Mouse (Mus musculus): ENCODE results near the gene Siah1b. TPM values are rescaled to one million over a fixed set of nuclear protein-coding genes. Genes with fewer than 3 reads are reported as not detected.

Gene Siah1b
- 1 to 10 TPM; 5.7 to 5.8 TPM for total RNA-seq (2021)
- long read RNA-seq, experiment 1, transcript Siah1b-203 (4 exons, 803 nt), result major isoform, 10 of 14 reads
- long read RNA-seq, experiment 1, partial matches to known transcripts, result 2 of 14 reads
- long read RNA-seq, experiment 1, other reads (novel, unspliced or antisense), result 0 of 14 reads
- long read RNA-seq, experiment 2, transcript Siah1b-203 (4 exons, 803 nt), result major isoform, 6 of 7 reads
- long read RNA-seq, experiment 2, partial matches to known transcripts, result 0 of 7 reads
- long read RNA-seq, experiment 2, other reads (novel, unspliced or antisense), result 1 of 7 reads

- intact Hi-C loops (cut with DNase I), result loop anchor here (10.0 kb wide), 1 partner anchor 349 kb away; no protein-coding TSS in a partner anchor
- DNase-seq, result peak; percentile 89
Observed at GRCm38 (mm10) chrX:164076040-164076775, at the start of gene Siah1b. Gene Siah1b, minus strand, starts transcription at chrX:164076493.

- DNase-seq, result no peak
- intact Hi-C loops (cut with DNase I), result no loop called here
Observed at GRCm38 (mm10) chrX:164123942-164124341, 47.6 kb upstream of the Siah1b start.

- no peak for DNase-seq
- intact Hi-C loops (cut with DNase I), result no loop called here
Observed at GRCm38 (mm10) chrX:164113744-164114143, 37.5 kb upstream of the Siah1b start.

DNA sequence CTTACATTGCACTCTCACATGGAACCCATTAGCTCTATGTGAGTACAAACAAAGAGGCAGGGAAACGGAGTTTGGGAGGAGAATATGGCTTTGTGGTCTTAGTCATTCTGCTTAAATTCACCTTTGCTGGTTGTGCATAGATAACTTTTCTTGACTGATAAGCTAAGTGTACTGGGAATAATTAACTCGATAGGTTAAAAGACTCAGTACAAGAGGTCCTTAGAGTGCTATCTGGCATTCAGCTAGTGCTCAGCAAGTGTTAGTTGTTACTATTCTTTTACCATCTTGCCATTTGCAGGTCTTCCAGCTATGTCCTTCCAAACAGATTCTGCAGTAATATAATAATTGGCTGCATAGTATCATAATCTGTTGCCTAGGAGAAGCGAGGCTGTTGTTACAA is 34.9 kb upstream of the Siah1b start:
- intact Hi-C loops (cut with DNase I), result no loop called here
- no peak for DNase-seq

DNA sequence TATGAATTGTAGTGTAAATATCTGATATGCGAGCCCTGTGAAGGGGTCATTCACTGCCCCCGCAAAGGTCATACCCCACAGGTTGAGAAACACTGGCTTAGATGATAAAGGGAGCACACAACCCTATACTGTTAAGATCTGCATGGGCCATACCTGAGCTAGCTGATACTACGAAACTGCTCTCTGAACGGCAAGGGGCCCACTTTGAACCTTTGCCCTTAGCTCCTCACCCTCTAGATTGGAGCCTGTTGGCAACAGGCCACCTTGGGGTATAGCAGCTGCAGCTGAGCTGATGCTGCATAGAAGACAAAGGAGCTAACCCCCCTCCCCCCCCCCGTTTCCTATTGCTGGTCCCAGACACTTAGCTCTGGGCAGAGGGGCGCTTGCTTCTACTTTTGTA is 26.4 kb upstream of the Siah1b start:
- intact Hi-C loops (cut with DNase I), result loop anchor here (5.0 to 10.0 kb wide), 2 partner anchors 75 to 182 kb away; no protein-coding TSS in a partner anchor
- no peak for DNase-seq

DNA sequence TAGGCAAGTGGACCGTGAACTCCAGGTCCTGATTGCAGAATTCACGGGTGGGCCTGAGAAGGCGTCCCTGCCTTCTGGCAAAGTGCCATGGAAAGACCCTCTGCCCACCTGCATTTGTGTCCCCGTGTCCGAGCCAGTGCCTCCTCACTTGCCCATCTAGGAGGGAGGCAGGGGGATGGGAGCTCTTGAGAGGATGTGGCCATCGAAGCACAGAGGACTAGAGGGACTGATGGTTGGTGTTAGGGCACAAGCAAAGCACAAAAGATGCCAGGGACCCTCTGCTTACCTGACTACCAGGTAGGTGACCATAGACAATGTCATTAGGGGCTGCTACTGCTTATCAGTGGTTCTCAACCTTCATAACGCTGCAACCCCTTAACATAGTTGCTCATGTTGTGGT is 25.9 kb upstream of the Siah1b start:
- intact Hi-C loops (cut with DNase I), result loop anchor here (5.0 to 10.0 kb wide), 2 partner anchors 75 to 183 kb away; no protein-coding TSS in a partner anchor
- DNase-seq, result no peak

DNA sequence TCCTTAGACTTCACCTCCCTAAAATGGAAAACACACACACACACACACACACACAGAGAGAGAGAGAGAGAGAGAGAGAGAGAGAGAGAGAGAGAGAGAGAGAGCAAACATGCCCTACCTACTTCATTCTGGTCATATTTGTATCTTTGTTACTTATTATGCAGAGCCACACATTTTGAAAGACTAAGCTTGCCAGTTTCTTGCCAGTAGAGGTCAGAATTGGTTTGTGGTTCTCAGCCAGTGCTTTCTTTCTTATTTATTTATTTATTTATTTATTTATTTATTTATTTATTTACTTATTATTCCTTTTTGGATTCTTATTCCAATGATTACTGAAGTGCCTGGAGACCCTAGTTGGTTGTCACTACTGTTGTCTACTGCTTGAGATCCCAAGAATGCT is 25.2 kb upstream of the Siah1b start:
- DNase-seq, result no peak
- intact Hi-C loops (cut with DNase I), result loop anchor here (5.0 to 10.0 kb wide), 2 partner anchors 76 to 183 kb away; no protein-coding TSS in a partner anchor

GRCm38 (mm10) chrX:164095838-164096237 is 19.5 kb upstream of the Siah1b start:
- intact Hi-C loops (cut with DNase I), result no loop called here
- no peak for DNase-seq

- intact Hi-C loops (cut with DNase I), result no loop called here
- no peak for DNase-seq
Observed at GRCm38 (mm10) chrX:164093435-164093834, 17.1 kb upstream of the Siah1b start.

DNA sequence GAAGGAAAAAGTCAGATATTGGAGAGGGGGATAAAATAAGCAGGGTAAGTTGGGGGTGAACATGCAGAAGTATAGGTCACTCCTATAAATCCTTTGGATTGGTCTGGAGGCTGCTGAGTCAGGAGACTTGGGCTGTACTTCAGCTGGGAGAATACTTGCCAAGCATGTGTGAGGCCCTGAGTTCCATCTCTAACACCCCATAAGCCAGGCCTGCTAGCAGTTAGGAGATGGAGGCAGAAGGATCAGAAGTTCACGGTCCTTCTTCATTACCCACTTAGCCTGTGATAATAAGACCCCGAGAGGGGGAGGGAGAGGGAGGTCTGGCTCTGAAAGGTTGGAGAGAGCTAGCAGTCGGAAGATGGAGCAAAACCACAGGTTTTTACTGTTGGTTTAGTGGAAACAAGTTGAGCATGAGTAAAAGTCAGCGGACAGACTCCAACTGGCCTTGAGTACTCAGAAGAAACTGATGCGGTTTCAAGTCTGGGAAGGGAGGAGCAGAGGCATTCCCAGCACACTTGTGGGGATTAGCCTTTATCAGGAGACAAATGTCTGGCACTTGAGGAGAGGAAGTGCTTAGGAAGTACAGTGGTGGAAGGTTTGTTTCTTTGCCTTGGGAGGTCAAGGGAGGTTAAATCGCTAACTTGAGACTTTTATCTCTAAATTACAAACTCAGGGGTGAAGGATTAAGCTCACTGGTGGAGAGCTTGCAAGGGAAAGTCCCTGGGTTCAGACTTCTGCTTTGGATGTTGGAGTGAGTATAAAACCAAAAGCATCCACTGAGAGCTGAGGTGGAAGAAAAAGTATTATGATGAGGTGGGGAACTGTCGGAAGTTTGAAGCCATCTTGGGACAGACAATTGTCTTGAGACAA is 16.2 kb upstream of the Siah1b start:
- intact Hi-C loops (cut with DNase I), result no loop called here
- DNase-seq, result peak in 1 of 2 experiments; percentile 5

GRCm38 (mm10) chrX:164089916-164090315 is 13.6 kb upstream of the Siah1b start:
- no peak for DNase-seq
- intact Hi-C loops (cut with DNase I), result no loop called here

DNA sequence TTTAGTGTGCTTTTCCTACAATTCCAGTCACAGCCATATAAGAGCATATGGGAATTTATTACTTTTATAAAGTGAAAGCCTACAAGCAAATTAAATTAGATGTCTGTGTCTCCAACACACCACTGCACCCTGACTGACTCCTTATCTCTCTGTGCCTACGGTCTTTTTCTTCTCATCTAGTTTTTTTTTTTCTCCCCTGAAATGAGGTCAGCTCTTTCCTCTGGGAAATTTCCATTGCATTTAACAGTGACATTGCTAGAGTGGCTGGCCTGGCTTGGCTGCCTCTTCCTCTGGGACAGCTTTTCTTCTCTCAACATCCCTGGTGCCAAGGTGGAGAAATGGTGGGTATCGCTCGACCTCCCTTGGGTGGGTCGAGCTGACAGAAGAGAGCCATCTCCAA is 12.3 kb upstream of the Siah1b start, which contains the start of gene Cltrn:
Gene Cltrn, plus strand, starts transcription at position 249 of the 400 bp plus-strand sequence.
- intact Hi-C loops (cut with DNase I), result no loop called here
- DNase-seq, result no peak

- intact Hi-C loops (cut with DNase I), result no loop called here
- DNase-seq, result no peak
Observed at GRCm38 (mm10) chrX:164082030-164082429, 5.7 kb upstream of the Siah1b start.

- DNase-seq, result no peak
- intact Hi-C loops (cut with DNase I), result loop anchor here (5.0 to 10.0 kb wide), 5 partner anchors 62 to 1152 kb away; partner anchors contain the start of gene Zrsr2
Observed at GRCm38 (mm10) chrX:164068968-164069367, 7.3 kb downstream of the Siah1b start.

GRCm38 (mm10) chrX:164066185-164066584 is 10.1 kb downstream of the Siah1b start:
- intact Hi-C loops (cut with DNase I), result loop anchor here (5.0 to 10.0 kb wide), 5 partner anchors 59 to 1149 kb away; partner anchors contain the start of gene Zrsr2
- DNase-seq, result peak; percentile 64 to 81

DNA sequence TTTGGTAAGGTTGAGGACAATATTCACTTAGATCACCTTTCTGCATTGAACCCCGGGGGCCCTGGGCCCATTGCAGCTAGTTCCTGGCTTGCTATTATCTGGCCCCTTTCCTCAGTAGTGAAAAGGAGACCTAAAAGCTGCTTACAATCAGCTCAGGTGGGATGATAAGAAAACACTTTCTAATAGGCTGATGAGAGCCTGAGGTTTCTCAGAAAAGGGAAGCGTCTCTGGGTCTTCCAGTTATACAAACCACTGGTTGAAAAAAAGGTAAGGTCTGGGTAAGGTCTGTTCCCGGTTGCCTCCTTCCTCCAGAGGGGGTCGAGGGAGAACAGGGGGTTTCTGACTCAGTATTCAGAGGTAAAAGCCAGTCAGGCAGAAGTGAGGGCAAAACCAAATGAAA is 17.2 kb downstream of the Siah1b start:
- DNase-seq, result no peak
- intact Hi-C loops (cut with DNase I), result no loop called here

DNA sequence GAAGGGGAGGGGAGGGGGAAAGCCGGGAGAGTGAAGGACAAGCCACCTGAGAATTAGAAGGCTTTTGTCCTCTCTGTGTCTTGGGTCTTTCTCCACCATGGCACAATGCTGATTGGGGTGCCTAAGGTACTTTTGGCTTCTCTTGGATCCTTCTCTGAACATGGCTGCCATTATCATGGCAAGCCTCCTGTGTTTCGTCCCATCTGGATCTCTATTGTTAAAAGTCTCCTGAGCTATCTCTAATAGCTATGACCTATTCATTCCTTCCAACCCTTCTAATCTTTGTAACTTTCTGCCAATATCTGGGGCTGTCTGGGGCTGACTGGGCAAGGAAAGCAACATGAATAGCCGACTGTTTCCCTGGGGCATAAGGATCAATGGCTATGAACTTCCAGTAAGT is 17.8 kb downstream of the Siah1b start:
- intact Hi-C loops (cut with DNase I), result no loop called here

GRCm38 (mm10) chrX:164055726-164056125 is 20.6 kb downstream of the Siah1b start:
- DNase-seq, result no peak
- intact Hi-C loops (cut with DNase I), result no loop called here

More for the DNA sequence above, 17.8 kb downstream of the Siah1b start:
- no peak for DNase-seq

DNA sequence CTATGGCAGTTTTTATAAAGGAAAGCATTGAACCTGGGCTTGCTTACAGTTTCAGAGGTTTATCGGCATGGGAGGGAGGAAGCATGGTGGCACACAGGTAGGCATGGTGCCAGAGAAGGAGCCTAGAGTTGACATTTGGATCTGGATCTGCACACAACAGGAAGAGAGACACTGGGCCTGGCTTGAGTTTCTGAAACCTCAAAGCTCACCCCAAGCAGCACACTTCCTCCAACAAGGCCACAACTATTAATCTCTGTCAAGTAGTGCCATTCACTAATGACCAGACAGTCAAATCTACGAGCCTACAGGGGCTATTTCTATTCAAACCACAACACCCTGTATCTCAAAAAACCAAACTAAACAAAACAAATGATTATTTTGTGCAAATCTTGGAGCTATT is 29.6 kb downstream of the Siah1b start:
- intact Hi-C loops (cut with DNase I), result no loop called here
- DNase-seq, result no peak

- intact Hi-C loops (cut with DNase I), result no loop called here
Observed at GRCm38 (mm10) chrX:164042069-164042468, 34.2 kb downstream of the Siah1b start.

More at GRCm38 (mm10) chrX:164042069-164042468, 34.2 kb downstream of the Siah1b start:
- DNase-seq, result no peak
